Mouse (Mus musculus): ENCODE measurements around the gene Golga4. TPM values are rescaled to one million over a fixed set of nuclear protein-coding genes. Genes with fewer than 3 reads are reported as not detected.
"Not testable (repeated sequence)": the region's sequence is repeated elsewhere in the genome, so short reads cannot be mapped to it uniquely, and the experiment has no call there.

The Golga4 gene
- total RNA-seq, 2 experiments from 2014 or later: 19.2 to 20.0 TPM

DNA sequence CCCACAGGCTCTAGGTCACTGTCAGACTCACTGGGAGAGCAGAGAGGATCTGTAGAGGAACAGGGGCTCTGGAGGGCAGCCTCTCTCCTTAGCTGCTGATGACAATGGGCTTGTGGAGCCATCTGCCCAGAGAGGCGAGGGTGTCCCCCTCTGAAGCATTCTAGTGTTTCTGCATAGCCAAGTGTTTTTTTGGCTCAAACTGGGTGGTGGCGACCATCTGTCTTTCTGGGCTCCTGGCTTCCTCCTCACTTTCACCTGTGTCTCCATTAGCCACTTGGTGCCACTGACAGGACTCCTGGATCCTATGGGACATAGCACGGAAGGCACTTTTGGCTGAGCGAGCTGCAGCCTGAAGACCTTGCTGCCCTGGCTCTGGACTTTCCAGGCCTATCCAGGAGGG lies 65.6 kb downstream of the Golga4 start:
- ATAC-seq (replicated peaks; ENCODE audit: low FRiP score, poor library complexity, severe bottlenecking): no peak

- ATAC-seq (replicated peaks; ENCODE audit: low FRiP score, poor library complexity, severe bottlenecking): no peak
Observed at GRCm38 (mm10) chr9:118574911-118575310, 68.8 kb downstream of the Golga4 start.

DNA sequence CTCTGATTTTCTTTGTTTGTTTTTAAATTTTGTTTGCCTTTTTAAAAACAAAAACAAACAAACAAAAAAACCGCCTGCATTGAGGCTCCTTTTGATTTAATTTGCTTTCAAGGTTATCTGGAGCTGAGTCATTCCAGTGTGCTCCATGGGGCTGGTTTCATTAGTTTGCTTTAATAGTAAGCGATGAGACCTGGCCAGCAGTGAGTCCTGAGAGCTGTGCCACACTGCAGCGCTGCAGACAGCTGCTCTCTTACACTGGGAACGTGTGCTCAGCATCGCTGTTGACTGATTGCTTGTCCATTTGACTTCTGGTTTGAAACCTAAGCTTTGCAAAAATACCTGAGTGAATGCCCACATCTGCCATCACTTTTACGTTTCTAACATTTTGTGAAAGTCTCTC lies 74.3 kb downstream of the Golga4 start:
- no peak for ATAC-seq (replicated peaks; ENCODE audit: low FRiP score, poor library complexity, severe bottlenecking)

DNA sequence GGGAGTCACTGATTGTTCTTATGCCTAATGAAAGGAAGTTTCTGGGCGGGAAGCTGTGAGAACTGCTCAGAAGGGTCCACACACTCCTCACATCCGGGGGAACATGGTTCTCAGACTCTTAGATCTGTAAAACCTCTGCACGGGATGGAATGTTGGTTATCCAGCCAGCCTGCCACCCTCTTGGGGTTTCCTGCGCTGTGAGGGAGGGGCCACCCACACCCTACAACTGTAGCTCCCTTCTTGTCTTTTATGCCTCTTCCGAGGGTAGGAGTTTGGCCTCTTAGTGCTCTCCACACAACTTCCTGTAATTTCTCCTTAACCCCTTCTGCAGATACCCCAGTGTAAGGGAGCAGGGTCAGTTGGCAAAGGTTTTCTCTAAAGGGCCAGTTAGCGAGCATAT lies 76.7 kb downstream of the Golga4 start:
- ATAC-seq (replicated peaks; ENCODE audit: low FRiP score, poor library complexity, severe bottlenecking): no peak

DNA sequence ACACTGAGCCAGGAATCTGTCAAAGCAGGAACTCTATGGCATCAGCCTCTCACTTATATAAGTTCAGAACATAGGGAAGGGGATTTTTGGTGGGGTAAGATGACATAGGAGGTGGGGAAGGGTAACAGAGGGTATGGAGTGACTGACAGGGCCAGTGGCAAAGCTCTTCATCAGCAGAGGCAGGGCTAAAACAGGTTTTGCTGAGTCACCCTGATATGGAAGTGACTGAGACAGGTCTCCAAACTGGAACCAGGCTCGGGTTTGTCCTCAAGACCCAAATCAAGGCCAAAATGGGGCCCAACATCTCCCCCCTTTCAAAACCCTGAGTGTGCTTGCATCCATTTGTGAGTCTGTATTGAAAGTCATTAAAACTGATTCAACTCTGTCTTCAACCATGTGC lies 78.8 kb downstream of the Golga4 start:
- no peak for ATAC-seq (replicated peaks; ENCODE audit: low FRiP score, poor library complexity, severe bottlenecking)

- no peak for ATAC-seq (replicated peaks; ENCODE audit: low FRiP score, poor library complexity, severe bottlenecking)
Observed at GRCm38 (mm10) chr9:118585998-118586397, 79.9 kb downstream of the Golga4 start.

DNA sequence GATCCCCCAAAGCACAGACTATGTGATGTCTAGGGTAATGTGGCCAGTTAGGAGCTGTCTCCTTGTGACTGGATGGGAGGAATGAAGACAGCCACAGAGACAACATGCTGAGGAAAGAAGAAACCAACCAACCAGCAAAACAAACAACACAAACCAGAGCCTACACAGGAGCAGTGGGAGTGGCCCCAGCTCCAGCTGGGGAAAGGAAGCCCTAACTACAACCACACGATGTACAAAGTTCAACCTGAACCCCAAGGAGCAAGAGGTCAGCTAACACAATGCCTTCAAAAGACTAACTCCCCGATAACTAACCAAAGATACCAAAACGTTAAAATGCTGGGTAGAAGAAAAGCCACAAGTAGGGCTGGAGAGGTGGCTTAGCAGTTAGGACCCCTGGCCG lies 81.0 kb downstream of the Golga4 start:
- ATAC-seq (replicated peaks; ENCODE audit: low FRiP score, poor library complexity, severe bottlenecking): no peak

DNA sequence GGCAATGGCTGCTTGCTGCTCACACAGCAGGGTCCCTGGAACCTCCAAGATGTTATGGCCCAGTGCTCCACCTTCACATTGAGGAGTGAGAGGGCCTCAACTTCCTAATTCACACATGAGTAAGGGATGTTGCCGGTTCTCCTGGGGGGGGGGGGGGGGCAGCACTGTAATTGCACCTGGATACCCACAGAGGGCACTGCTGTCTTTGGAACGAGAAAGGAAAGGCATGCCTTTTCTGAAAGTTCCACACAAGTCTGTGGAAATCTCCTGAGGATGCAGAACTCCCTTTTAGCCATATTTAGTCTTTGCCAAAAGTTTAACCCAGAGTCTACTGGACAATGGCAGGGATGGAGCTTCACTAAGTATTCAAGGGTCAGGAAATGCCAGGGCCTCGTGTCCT lies 83.2 kb downstream of the Golga4 start:
- no peak for ATAC-seq (replicated peaks; ENCODE audit: low FRiP score, poor library complexity, severe bottlenecking)

- ATAC-seq (replicated peaks; ENCODE audit: low FRiP score, poor library complexity, severe bottlenecking): no peak
Observed at GRCm38 (mm10) chr9:118590230-118590629, 84.2 kb downstream of the Golga4 start.

GRCm38 (mm10) chr9:118591633-118592032 lies 85.6 kb downstream of the Golga4 start:
- ATAC-seq (replicated peaks; ENCODE audit: low FRiP score, poor library complexity, severe bottlenecking): no peak

- ATAC-seq (replicated peaks; ENCODE audit: low FRiP score, poor library complexity, severe bottlenecking): no peak
Observed at GRCm38 (mm10) chr9:118592585-118593249, 86.7 kb downstream of the Golga4 start.

- no peak for ATAC-seq (replicated peaks; ENCODE audit: low FRiP score, poor library complexity, severe bottlenecking)
Observed at GRCm38 (mm10) chr9:118593443-118593842, 87.4 kb downstream of the Golga4 start.

GRCm38 (mm10) chr9:118596767-118597166 lies 90.7 kb downstream of the Golga4 start:
- no peak for ATAC-seq (replicated peaks; ENCODE audit: low FRiP score, poor library complexity, severe bottlenecking)

GRCm38 (mm10) chr9:118600393-118600792 lies 94.3 kb downstream of the Golga4 start:
- not testable (repeated sequence) for ATAC-seq (replicated peaks; ENCODE audit: low FRiP score, poor library complexity, severe bottlenecking)

GRCm38 (mm10) chr9:118602576-118602975 lies 96.5 kb downstream of the Golga4 start:
- ATAC-seq (replicated peaks; ENCODE audit: low FRiP score, poor library complexity, severe bottlenecking): no peak

GRCm38 (mm10) chr9:118606148-118606816 lies 100.2 kb downstream of the Golga4 start, which contains the start of gene Itga9:
Gene Itga9, plus strand, starts transcription at chr9:118606690.
- no peak for ATAC-seq (replicated peaks; ENCODE audit: low FRiP score, poor library complexity, severe bottlenecking)

GRCm38 (mm10) chr9:118606817-118607371 lies 100.8 kb downstream of the Golga4 start:
- no peak for ATAC-seq (replicated peaks; ENCODE audit: low FRiP score, poor library complexity, severe bottlenecking)

- no peak for ATAC-seq (replicated peaks; ENCODE audit: low FRiP score, poor library complexity, severe bottlenecking)
Observed at GRCm38 (mm10) chr9:118607701-118608401, 101.8 kb downstream of the Golga4 start.

- no peak for ATAC-seq (replicated peaks; ENCODE audit: low FRiP score, poor library complexity, severe bottlenecking)
Observed at GRCm38 (mm10) chr9:118608556-118608955, 102.5 kb downstream of the Golga4 start.

GRCm38 (mm10) chr9:118610060-118610459 lies 104.0 kb downstream of the Golga4 start:
- ATAC-seq (replicated peaks; ENCODE audit: low FRiP score, poor library complexity, severe bottlenecking): no peak

GRCm38 (mm10) chr9:118611111-118611541 lies 105.1 kb downstream of the Golga4 start:
- no peak for ATAC-seq (replicated peaks; ENCODE audit: low FRiP score, poor library complexity, severe bottlenecking)

All from erythroblast, adult 5-6 weeks (primary cell).